Mouse (Mus musculus): ENCODE measurements at regions not wholly inside any gene's neighbourhood (a gene's known extent, or its start where the extent isn't known, plus 50 kb on each side); places are given as distances from the start of the nearest gene placed in this dataset.

DNA sequence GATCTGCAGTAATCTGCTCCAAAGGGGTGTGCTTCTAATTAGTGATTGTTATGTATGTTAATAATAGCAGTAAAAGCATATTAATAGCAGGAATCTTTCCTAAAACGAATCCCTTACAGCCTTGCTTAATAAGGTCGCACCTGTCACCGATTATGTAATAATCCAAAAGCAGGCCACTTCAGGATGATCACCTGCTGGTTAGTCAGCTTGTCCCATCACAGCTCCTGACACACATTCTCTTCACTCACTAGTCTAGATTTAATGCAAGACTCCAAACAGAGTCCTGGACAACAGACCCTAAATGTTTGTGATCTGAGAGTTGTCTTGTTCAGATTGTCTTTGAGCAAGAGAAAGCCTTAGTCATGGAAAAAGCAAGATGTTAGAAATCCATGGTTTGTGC is 85.2 kb upstream of the Kctd3 start:
- ChIA-PET CTCF (interaction anchor here (0.8 kb wide), 1 partner anchor 24 kb away, joined by 3 read pairs; no protein-coding TSS in a partner anchor), POLR2A (no interaction called here)
- TF ChIP-seq CTCF (IDR thresholded peaks at IDR 0.05), result no peak
- DNase-seq (ENCODE audit: low read depth, low spot score) (no peak), ATAC-seq (no peak)
- in situ Hi-C loops (cut with MboI; ENCODE audit: low pct_unique_long_range_greater_than_20kb), result no loop called here
- H3K27me3 ChIP-seq, result peaks cover 25% of the 10 kb centered on the region

DNA sequence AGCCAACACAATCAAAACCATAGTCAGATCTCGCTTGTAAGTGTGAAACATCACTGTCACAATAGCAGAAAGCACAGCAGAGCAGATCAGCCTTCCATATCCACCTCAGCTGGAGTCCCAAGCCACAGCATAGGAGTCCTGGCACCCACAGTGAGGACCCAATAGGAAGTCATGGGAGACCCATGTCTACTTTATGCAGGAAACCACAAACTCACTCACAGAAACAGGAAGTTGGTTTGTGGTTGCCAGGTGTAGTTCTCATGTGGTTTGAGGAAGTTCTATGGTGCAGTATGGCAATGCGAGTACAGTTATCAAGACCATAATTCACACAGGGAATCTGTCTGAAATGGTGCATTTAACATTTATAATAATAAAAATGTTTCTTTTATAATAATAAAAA is 77.6 kb upstream of the Kctd3 start:
- CTCF ChIA-PET, result no interaction called here
- ATAC-seq (no peak), DNase-seq (ENCODE audit: low read depth, low spot score) (no peak)
- no peak for TF ChIP-seq CTCF (IDR thresholded peaks at IDR 0.05)
- peaks cover 20% of the 10 kb centered on the region for H3K27me3 ChIP-seq
- in situ Hi-C loops (cut with MboI; ENCODE audit: low pct_unique_long_range_greater_than_20kb), result no loop called here
- POLR2A ChIA-PET, result no interaction called here

DNA sequence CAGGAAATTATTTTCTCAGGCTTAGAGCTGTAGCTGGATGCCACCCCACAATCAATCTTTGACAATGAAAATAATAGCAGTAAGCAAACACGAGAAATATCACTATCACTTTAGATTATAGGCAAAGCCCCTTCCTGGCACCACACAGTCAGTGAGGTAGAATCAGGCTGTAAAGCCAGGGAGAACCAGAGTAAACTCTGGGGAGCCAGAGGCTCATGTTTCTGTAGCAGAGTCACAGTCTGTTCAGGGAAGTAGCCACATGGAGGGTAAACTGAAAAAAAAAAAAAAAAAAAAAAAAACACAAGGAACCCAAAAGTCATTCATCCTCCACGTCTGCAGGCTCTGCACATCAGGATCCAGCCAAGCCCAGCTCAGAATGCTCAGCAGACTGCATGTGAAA is 73.6 kb upstream of the Kctd3 start:
- ChIA-PET POLR2A (no interaction called here), CTCF (interaction anchor here (1.2 kb wide), 2 partner anchors 11 to 592 kb away, joined by 3 read pairs; no protein-coding TSS in a partner anchor)
- no peak for TF ChIP-seq CTCF (IDR thresholded peaks at IDR 0.05)
- no peak for ATAC-seq
- peaks cover 7% of the 10 kb centered on the region for H3K27me3 ChIP-seq
- in situ Hi-C loops (cut with MboI; ENCODE audit: low pct_unique_long_range_greater_than_20kb), result no loop called here
- no peak for DNase-seq (ENCODE audit: low read depth, low spot score)

DNA sequence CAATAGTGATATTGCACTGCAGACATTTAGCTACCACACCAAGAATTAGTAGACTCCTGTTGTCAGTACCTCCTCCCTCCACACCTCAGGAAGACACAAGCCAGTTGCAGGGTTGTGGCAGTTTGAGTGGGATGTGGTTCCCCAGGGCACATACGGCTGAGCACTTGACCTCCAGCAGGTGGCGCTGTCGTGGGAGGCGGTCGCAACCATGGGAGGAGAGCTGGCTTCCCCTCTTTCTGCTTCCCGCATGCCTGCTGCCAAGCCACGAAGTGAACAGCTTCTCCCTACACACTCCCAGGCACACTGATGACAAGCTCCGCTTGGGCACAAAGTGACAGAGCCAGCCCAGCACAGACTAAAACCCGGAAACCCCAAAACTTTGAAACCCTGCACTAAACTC is 73.2 kb upstream of the Kctd3 start:
- TF ChIP-seq CTCF (IDR thresholded peaks at IDR 0.05), result peak; percentile 67
- in situ Hi-C loops (cut with MboI; ENCODE audit: low pct_unique_long_range_greater_than_20kb), result no loop called here
- no peak for ATAC-seq
- no peak for DNase-seq (ENCODE audit: low read depth, low spot score)
- H3K27me3 ChIP-seq, result peaks cover 5% of the 10 kb centered on the region
- POLR2A ChIA-PET, result no interaction called here
- CTCF ChIA-PET, result interaction anchor here (1.2 kb wide), 2 partner anchors 11 to 592 kb away, joined by 3 read pairs; no protein-coding TSS in a partner anchor

DNA sequence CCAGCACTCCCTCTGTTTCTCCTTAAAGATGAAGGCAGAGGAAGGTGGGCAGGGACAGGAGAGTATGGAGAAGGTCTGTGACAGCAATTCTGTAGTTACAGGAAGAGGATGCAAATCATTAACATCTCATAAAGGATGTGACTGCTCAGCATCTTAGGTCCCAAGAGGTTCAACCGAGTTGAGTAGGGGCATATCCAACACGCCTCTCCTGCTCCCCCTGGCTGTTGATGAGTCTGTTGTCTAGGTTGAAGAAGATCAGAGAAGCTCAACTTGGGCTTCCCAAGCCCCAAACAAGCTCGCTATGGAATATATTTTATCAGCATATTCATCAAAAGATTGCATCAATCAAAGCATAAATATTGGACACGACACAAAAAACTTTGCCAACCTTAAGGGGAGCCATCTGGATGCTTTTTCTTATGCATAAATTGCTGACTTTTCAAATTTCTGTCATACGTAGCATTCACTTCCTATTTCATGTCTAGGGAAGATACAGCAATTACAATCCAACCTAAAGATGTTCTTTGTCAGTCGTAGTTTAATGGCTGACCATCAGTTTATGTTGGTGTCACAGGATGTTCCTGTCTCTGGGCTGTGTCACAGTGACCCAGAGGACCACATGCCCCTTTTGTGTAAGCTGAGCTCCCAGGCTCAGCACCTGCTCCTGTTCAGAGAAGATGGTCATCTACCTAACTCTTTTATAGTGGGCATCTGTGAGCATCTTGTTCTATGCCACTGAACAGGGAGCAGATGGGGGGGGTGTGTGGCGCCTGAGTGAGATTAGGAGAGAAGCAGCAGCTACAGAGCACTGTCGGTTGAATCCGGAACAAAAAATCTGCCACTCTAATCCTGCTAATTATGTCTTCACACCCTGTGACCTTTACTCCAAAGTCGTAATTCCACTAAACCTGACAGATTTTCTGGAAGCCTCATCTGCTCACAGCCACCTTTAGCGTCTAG is 72.1 kb upstream of the Kctd3 start:
- peaks cover 5% of the 10 kb centered on the region for H3K27me3 ChIP-seq
- in situ Hi-C loops (cut with MboI; ENCODE audit: low pct_unique_long_range_greater_than_20kb), result no loop called here
- POLR2A ChIA-PET, result no interaction called here
- CTCF ChIA-PET, result interaction anchor here (0.9 to 1.2 kb wide), 3 partner anchors 11 to 593 kb away, joined by 3 read pairs; no protein-coding TSS in a partner anchor
- TF ChIP-seq CTCF (IDR thresholded peaks at IDR 0.05), result no peak
- ATAC-seq (no peak), DNase-seq (ENCODE audit: low read depth, low spot score) (no peak)

DNA sequence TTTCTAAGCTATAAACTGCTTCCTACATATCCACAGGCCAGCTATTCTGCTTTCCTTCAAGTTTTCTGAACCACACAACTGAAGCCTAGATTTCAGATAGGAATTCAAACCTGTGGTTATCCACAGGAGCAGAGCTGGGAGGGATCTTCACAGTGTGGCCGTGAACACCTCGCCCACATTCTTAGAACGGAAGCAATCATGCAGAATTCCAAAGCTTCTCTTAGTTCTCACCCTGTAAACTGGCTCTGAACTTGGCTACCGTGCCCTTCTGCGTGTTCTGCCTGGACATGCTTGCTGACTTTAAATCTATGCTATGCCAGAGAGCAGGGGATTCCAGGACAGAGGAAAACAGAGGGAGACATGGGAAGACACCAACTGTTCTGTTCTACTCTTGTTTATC is 70.2 kb upstream of the Kctd3 start:
- peaks cover 3% of the 10 kb centered on the region for H3K27me3 ChIP-seq
- ChIA-PET CTCF (interaction anchor here (0.7 kb wide), 1 partner anchor 36 kb away, joined by 3 read pairs; no protein-coding TSS in a partner anchor), POLR2A (no interaction called here)
- no peak for DNase-seq (ENCODE audit: low read depth, low spot score)
- no peak for ATAC-seq
- in situ Hi-C loops (cut with MboI; ENCODE audit: low pct_unique_long_range_greater_than_20kb), result no loop called here
- TF ChIP-seq CTCF (IDR thresholded peaks at IDR 0.05), result no peak

DNA sequence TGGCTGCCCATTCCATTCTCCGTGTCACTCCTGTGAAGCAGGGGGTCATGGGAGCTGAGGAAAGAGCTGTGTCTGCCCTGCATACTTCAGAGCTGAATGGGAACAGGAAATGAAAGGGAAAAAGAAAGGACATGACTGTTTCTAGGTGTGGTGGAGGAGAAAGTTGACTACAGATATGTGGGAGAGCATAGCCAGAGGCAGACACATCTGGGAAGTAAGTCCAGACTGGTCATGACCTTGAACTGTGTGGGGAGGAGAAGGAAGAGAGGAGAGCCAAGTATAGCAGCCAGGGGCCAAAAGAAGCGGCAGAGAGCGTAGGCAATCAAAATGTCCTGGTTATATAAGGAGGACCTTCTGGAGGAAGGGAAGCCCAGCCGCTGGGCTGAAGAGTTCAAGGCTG is 68.6 kb upstream of the Kctd3 start:
- ChIA-PET CTCF (no interaction called here), POLR2A (no interaction called here)
- TF ChIP-seq CTCF (IDR thresholded peaks at IDR 0.05), result no peak
- DNase-seq (ENCODE audit: low read depth, low spot score) (no peak), ATAC-seq (no peak)
- in situ Hi-C loops (cut with MboI; ENCODE audit: low pct_unique_long_range_greater_than_20kb), result no loop called here
- peaks cover 3% of the 10 kb centered on the region for H3K27me3 ChIP-seq

DNA sequence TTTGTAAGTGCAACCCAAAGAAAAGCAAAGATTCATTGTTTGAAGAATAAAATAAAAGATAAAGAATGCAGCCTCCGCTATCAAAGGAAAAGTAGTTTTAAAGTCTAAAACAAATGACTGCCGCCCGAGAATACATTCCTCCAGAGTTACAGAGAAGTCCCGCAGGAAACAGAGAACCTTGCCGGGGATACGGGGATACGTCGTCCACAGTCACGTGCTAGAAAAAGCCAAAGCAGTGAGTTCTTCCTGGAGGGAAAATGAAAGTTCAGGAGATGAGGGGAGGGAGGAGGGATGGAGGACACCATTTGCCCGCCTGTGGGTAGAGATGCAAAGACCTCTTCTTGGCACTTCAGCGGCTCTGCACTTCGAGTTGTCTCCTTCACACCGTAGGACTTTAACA is 68.0 kb upstream of the Kctd3 start:
- ATAC-seq (no peak), DNase-seq (ENCODE audit: low read depth, low spot score) (no peak)
- POLR2A ChIA-PET, result no interaction called here
- TF ChIP-seq CTCF (IDR thresholded peaks at IDR 0.05), result no peak
- H3K27me3 ChIP-seq, result peaks cover 3% of the 10 kb centered on the region
- CTCF ChIA-PET, result no interaction called here
- in situ Hi-C loops (cut with MboI; ENCODE audit: low pct_unique_long_range_greater_than_20kb), result no loop called here

DNA sequence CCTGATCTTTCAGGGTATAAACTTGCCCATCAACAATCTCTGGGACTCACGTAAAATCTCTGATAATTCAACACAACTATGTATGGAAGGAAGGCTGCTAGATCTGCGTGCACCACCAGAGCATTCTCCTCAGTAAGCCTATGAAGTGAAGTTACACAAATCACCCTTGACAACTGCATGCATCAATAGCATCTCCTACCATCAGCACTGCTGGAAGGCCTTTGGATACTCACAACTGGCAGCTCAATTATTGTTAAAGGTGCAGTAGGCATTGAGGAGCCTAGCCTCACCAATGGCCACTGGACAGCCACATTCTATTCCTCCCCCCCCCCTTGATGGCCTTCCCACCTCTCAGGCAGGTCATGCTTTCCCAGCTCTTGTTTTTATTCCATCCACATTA is 64.9 kb upstream of the Kctd3 start:
- peaks cover 3% of the 10 kb centered on the region for H3K27me3 ChIP-seq
- ATAC-seq, result no peak
- no peak for DNase-seq (ENCODE audit: low read depth, low spot score)
- ChIA-PET POLR2A (no interaction called here), CTCF (no interaction called here)
- no peak for TF ChIP-seq CTCF (IDR thresholded peaks at IDR 0.05)
- in situ Hi-C loops (cut with MboI; ENCODE audit: low pct_unique_long_range_greater_than_20kb), result no loop called here

DNA sequence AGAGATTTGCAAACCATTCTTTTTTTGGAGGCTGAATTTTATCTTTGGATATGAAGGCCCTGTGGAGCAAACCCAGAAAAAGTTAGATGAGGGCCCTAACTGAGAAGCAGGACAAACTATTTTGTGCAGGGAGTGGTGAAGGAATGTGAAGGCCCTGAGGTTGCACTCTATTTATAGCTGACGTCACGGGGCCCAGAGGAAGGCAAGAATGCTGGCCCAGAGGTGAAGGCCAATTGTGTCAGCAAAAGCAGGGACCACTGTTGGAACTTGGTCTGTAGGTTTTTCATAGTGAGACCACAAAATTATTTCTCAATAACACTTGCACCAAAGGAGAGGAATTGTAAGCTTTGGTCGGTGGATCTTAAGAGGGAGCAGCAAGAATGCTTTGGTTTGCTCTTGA is 60.6 kb upstream of the Kctd3 start:
- CTCF ChIA-PET, result interaction anchor here (0.8 to 0.9 kb wide), 2 partner anchors 11 to 36 kb away, joined by 3 read pairs; no protein-coding TSS in a partner anchor
- DNase-seq (ENCODE audit: low read depth, low spot score), result no peak
- POLR2A ChIA-PET, result no interaction called here
- no peak for TF ChIP-seq CTCF (IDR thresholded peaks at IDR 0.05)
- no peak for ATAC-seq
- in situ Hi-C loops (cut with MboI; ENCODE audit: low pct_unique_long_range_greater_than_20kb), result no loop called here
- H3K27me3 ChIP-seq, result no peaks in the 10 kb centered on the region

DNA sequence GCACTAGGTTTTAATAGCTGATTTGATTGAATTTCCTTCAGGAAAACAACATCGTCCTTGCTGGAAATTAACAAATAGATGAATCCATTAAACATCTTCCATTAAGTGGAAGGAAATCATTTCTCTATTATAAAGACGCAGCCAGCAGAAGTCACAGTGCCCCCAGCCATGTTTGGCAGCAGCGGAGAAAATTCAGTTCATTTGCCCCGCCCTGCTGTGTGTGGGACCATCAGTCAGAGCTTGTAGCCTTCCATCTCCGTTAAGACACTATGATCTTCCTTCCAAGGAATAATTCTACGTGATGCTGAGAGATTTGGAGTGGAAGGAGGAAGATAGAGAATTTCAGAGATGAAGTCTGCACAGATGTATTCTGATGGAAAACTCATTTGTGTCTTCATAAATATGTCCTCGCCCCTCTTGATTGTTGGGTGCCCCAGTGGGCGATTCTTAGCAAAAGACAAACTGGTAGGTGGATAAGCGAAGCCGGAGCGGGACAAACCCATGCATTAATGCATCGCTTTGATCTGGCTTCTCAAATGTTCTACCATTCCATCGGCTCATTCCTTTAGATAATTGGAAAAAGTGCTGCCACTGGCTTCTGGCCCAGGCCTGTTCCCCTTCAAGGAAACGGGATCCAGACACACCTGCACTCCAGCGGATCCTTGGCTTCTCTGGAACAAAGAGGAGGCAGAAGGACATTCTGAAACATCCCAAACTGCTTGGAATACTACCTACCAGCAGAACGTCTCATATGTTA is 59.7 kb upstream of the Kctd3 start:
- ChIA-PET CTCF (no interaction called here), POLR2A (no interaction called here)
- H3K27me3 ChIP-seq, result no peaks in the 10 kb centered on the region
- DNase-seq (ENCODE audit: low read depth, low spot score) (no peak), ATAC-seq (no peak)
- in situ Hi-C loops (cut with MboI; ENCODE audit: low pct_unique_long_range_greater_than_20kb), result no loop called here
- no peak for TF ChIP-seq CTCF (IDR thresholded peaks at IDR 0.05)
